Mouse (Mus musculus): ENCODE data around the gene Adamts14. TPM values are rescaled to one million over a fixed set of nuclear protein-coding genes. Genes with fewer than 3 reads are reported as not detected.
A peak's percentile ranks its signal among the peaks of the same experiment; 100 is the strongest.

Gene Adamts14
- polyA plus RNA-seq, 1 experiment from 2014 or later = 0.78 TPM

DNA sequence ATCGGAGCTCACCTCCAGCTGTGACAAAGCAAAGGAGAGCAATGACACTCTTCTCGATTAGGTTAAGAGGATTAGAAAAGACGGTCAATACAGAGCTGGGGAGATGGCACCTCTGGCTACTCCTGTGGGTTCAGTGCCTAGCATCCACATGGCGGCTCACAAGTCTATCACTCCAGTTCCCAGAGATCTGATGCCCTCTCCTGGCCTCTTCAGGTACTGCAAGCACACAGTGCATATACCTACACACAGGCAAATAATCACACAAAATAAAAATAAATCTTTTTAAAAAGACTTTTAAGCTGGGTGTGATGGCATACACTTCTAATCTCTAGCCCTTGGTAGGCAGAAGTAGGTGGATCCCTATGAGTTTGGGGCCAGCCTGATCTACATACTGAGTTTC lies 53.9 kb downstream of the Adamts14 start:
- no peaks in the 10 kb centered on the region for H3K4me1 ChIP-seq (replicated peaks)
- no peak for ATAC-seq
- H3K27me3 ChIP-seq (replicated peaks) = no peaks in the 10 kb centered on the region
- H3K9me3 ChIP-seq = no peaks in the 10 kb centered on the region
- H3K27ac ChIP-seq = no peak overlapping the region
- H3K4me2 ChIP-seq (replicated peaks) = no peak overlapping the region
- no peak overlapping the region for H3K9ac ChIP-seq
- no peaks in the 10 kb centered on the region for H3K36me3 ChIP-seq
- WGBS = 94% methylated on average over 4 of the region's 4 CpGs
- no peak overlapping the region for H3K4me3 ChIP-seq (replicated peaks)

GRCm38 (mm10) chr10:61216163-61216562 lies 57.1 kb downstream of the Adamts14 start:
- 54% methylated on average over 4 of the region's 4 CpGs for WGBS
- H3K27me3 ChIP-seq (replicated peaks) = no peaks in the 10 kb centered on the region
- no peaks in the 10 kb centered on the region for H3K9me3 ChIP-seq
- H3K4me1 ChIP-seq (replicated peaks) = 0 out of 2 replicates have a peak, but pooled peaks cover 5% of the 10 kb centered on the region
- no peak overlapping the region for H3K4me2 ChIP-seq (replicated peaks)
- no peak overlapping the region for H3K27ac ChIP-seq
- no peak for ATAC-seq
- H3K4me3 ChIP-seq (replicated peaks) = no peak overlapping the region
- H3K9ac ChIP-seq = no peak overlapping the region
- H3K36me3 ChIP-seq = no peaks in the 10 kb centered on the region

DNA sequence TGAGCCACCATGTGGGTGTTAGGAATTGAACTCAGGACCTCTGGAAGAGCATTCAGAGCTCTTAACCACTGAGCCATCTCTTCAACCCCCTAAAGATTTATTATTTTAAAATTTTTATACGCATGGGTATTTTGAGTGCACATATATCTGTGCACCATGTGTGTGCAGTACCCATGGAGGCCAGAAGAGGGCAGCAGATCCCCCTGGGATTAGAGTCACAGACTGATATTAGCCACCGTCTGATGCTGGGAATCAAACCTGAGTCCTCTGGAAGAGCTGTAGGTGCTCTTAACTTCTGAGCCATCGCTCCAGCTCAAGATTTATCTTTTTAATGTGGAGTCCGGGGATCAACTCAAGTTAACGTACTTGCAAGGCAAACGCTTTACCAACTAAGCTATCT lies 57.6 kb downstream of the Adamts14 start:
- Histone ChIP-seq H3K4me2 (replicated peaks) (no peak overlapping the region), H3K4me3 (replicated peaks) (no peak overlapping the region), H3K9me3 (no peaks in the 10 kb centered on the region), H3K4me1 (replicated peaks) (0 out of 2 replicates have a peak, but pooled peaks cover 5% of the 10 kb centered on the region), H3K36me3 (no peaks in the 10 kb centered on the region), H3K27me3 (replicated peaks) (no peaks in the 10 kb centered on the region), H3K27ac (no peak overlapping the region), H3K9ac (no peak overlapping the region)
- ATAC-seq = no peak
- 98% methylated on average over 6 of the region's 6 CpGs for WGBS

DNA sequence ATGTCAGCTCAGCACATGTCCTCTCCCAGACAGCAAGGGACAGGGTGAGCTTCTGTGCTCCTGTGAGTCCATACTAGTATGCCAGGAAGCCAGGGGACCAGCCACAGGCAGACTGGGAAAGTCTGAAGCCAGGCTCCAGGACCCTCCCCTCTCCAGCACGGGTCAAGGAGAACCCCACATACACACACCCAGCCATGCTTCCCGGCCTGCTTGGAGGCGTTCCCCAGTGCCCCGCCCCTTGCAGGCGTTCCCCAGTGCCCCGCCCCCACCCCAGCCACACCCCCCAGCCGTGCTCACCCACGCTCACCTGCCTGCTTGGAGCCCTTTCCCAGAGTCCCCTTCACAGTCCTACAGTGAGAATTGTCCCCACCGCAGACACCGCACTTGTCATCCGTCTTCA lies 60.4 kb downstream of the Adamts14 start:
- no peak overlapping the region for H3K9ac ChIP-seq
- no peak overlapping the region for H3K4me3 ChIP-seq (replicated peaks)
- ATAC-seq = peak; percentile 79
- H3K36me3 ChIP-seq = no peaks in the 10 kb centered on the region
- 10% methylated on average over 11 of the region's 11 CpGs for WGBS
- H3K27ac ChIP-seq = no peak overlapping the region
- 0 out of 2 replicates have a peak, but pooled peaks cover 5% of the 10 kb centered on the region for H3K4me1 ChIP-seq (replicated peaks)
- 0 out of 2 replicates have a peak overlapping the region, but pooled peaks have one; percentile 1 for H3K4me2 ChIP-seq (replicated peaks)
- no peaks in the 10 kb centered on the region for H3K27me3 ChIP-seq (replicated peaks)
- H3K9me3 ChIP-seq = no peaks in the 10 kb centered on the region

- WGBS = 9% methylated on average over 13 of the region's 13 CpGs
- no peaks in the 10 kb centered on the region for H3K27me3 ChIP-seq (replicated peaks)
Measured at GRCm38 (mm10) chr10:61211743-61212142, 61.5 kb downstream of the Adamts14 start.

GRCm38 (mm10) chr10:61211105-61211504 lies 62.1 kb downstream of the Adamts14 start:
- Histone ChIP-seq H3K27me3 (replicated peaks) (no peaks in the 10 kb centered on the region), H3K9me3 (no peaks in the 10 kb centered on the region), H3K9ac (no peak overlapping the region), H3K36me3 (no peaks in the 10 kb centered on the region), H3K4me3 (replicated peaks) (no peak overlapping the region), H3K4me2 (replicated peaks) (no peak overlapping the region), H3K4me1 (replicated peaks) (0 out of 2 replicates have a peak, but pooled peaks cover 5% of the 10 kb centered on the region), H3K27ac (no peak overlapping the region)
- 79% methylated on average over 4 of the region's 4 CpGs for WGBS
- no peak for ATAC-seq

More at GRCm38 (mm10) chr10:61211743-61212142, 61.5 kb downstream of the Adamts14 start:
- ATAC-seq = no peak
- no peaks in the 10 kb centered on the region for H3K36me3 ChIP-seq
- no peaks in the 10 kb centered on the region for H3K9me3 ChIP-seq
- no peak overlapping the region for H3K27ac ChIP-seq
- H3K4me1 ChIP-seq (replicated peaks) = 0 out of 2 replicates have a peak, but pooled peaks cover 5% of the 10 kb centered on the region
- H3K4me2 ChIP-seq (replicated peaks) = no peak overlapping the region
- H3K9ac ChIP-seq = no peak overlapping the region
- H3K4me3 ChIP-seq (replicated peaks) = no peak overlapping the region

DNA sequence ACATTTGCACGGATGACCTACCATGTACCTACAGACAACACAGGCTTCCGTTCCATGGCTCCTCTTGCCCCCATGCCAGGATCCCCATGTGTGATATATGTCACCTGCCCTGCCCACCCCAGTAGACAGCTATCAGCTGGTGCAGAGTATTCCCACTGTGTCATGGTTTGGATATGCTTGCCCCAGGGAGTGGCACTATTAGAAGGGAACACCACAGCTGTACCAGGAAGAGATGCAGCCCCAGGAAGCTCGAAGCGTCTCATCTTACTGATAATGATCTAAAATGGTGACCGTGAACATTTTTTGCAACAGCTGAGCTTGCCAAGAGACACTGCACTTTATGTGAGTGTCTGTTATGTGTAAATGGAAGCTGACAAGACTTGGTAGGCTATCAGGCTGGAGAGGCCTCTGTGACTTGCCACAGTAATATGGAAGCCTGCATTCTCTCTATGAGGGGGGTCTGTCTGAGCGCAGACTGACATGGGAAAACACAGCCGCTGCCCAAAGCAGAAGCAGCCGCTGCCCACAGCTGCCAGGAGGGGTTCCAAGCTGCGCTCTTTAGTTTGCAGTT lies 65.0 kb downstream of the Adamts14 start:
- H3K4me2 ChIP-seq (replicated peaks) = no peak overlapping the region
- H3K9me3 ChIP-seq = no peaks in the 10 kb centered on the region
- H3K36me3 ChIP-seq = no peaks in the 10 kb centered on the region
- H3K27ac ChIP-seq = no peak overlapping the region
- H3K9ac ChIP-seq = no peak overlapping the region
- no peak overlapping the region for H3K4me3 ChIP-seq (replicated peaks)
- 0 out of 2 replicates have a peak, but pooled peaks cover 5% of the 10 kb centered on the region for H3K4me1 ChIP-seq (replicated peaks)
- ATAC-seq = no peak
- 75% methylated on average over 9 of the region's 9 CpGs for WGBS
- no peaks in the 10 kb centered on the region for H3K27me3 ChIP-seq (replicated peaks)

- Histone ChIP-seq H3K27ac (no peak overlapping the region), H3K4me3 (replicated peaks) (no peak overlapping the region), H3K36me3 (no peaks in the 10 kb centered on the region), H3K27me3 (replicated peaks) (no peaks in the 10 kb centered on the region), H3K4me2 (replicated peaks) (no peak overlapping the region), H3K9me3 (no peaks in the 10 kb centered on the region), H3K4me1 (replicated peaks) (no peaks in the 10 kb centered on the region), H3K9ac (no peak overlapping the region)
- ATAC-seq = no peak
- 65% methylated on average over 3 of the region's 3 CpGs for whole genome bisulfite sequencing
Measured at GRCm38 (mm10) chr10:61203930-61204329, 69.3 kb downstream of the Adamts14 start.

GRCm38 (mm10) chr10:61201596-61202318 lies 71.5 kb downstream of the Adamts14 start:
- H3K36me3 ChIP-seq = no peaks in the 10 kb centered on the region
- ATAC-seq = no peak
- H3K4me2 ChIP-seq (replicated peaks) = no peak overlapping the region
- H3K4me3 ChIP-seq (replicated peaks) = no peak overlapping the region
- H3K9me3 ChIP-seq = no peaks in the 10 kb centered on the region
- no peak overlapping the region for H3K9ac ChIP-seq
- no peaks in the 10 kb centered on the region for H3K4me1 ChIP-seq (replicated peaks)
- H3K27me3 ChIP-seq (replicated peaks) = no peaks in the 10 kb centered on the region
- H3K27ac ChIP-seq = no peak overlapping the region
- 76% methylated on average over 12 of the region's 12 CpGs for WGBS

GRCm38 (mm10) chr10:61200998-61201397 lies 72.2 kb downstream of the Adamts14 start:
- no peak for ATAC-seq
- no peak overlapping the region for H3K27ac ChIP-seq
- WGBS = 50% methylated on average over 9 of the region's 9 CpGs
- H3K4me3 ChIP-seq (replicated peaks) = no peak overlapping the region
- H3K27me3 ChIP-seq (replicated peaks) = no peaks in the 10 kb centered on the region
- no peak overlapping the region for H3K4me2 ChIP-seq (replicated peaks)
- no peaks in the 10 kb centered on the region for H3K9me3 ChIP-seq
- no peak overlapping the region for H3K9ac ChIP-seq
- no peaks in the 10 kb centered on the region for H3K36me3 ChIP-seq
- H3K4me1 ChIP-seq (replicated peaks) = no peaks in the 10 kb centered on the region

DNA sequence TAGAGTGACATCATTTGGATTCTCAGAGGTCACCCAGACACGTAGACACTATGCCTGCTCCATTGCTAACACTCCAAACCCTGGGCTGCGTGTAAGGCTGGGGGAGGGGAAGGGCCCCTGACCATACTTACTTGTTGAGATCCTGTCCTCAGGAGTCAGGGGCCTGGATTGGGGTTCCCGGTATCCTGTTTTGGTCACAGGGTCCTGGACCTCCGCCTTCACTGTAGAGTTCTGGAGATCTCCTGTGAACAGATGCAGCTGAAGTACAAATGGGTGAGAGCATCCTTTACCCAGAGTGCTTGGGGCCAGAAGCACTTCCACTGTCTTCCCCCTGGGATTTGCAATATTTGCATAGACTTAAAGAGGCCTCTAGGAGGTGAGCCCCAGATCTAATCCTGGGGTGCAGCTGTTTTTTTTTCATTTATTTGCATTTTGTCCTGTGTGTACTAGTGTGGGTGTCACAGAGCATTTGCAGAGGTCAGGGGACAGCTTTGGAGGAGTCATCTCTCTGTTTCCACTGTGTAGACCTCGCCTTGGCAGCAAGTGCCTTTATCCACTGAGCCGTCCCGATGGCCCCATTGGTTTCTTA lies 72.9 kb downstream of the Adamts14 start:
- H3K9ac ChIP-seq = no peak overlapping the region
- WGBS = 80% methylated on average over 7 of the region's 7 CpGs
- H3K4me1 ChIP-seq (replicated peaks) = no peaks in the 10 kb centered on the region
- ATAC-seq = peak; percentile 29
- H3K36me3 ChIP-seq = no peaks in the 10 kb centered on the region
- H3K4me3 ChIP-seq (replicated peaks) = no peak overlapping the region
- H3K4me2 ChIP-seq (replicated peaks) = no peak overlapping the region
- no peaks in the 10 kb centered on the region for H3K27me3 ChIP-seq (replicated peaks)
- no peak overlapping the region for H3K27ac ChIP-seq
- no peaks in the 10 kb centered on the region for H3K9me3 ChIP-seq

- no peaks in the 10 kb centered on the region for H3K4me1 ChIP-seq (replicated peaks)
- no peaks in the 10 kb centered on the region for H3K36me3 ChIP-seq
- H3K27me3 ChIP-seq (replicated peaks) = no peaks in the 10 kb centered on the region
- no peak overlapping the region for H3K27ac ChIP-seq
- 27% methylated on average over 11 of the region's 11 CpGs for WGBS
- H3K9me3 ChIP-seq = no peaks in the 10 kb centered on the region
- H3K4me2 ChIP-seq (replicated peaks) = no peak overlapping the region
- peak; percentile 61 for ATAC-seq
- H3K9ac ChIP-seq = no peak overlapping the region; the same call in 1 of the 2 replicates
- H3K4me3 ChIP-seq (replicated peaks) = no peak overlapping the region
Measured at GRCm38 (mm10) chr10:61199566-61200213, 73.5 kb downstream of the Adamts14 start.

All from intestine, embryonic 15.5 days (tissue).